Mouse (Mus musculus): ENCODE results near the gene Chmp6. TPM values are rescaled to one million over a fixed set of nuclear protein-coding genes. Genes with fewer than 3 reads are reported as not detected.

Gene Chmp6
- polyA plus RNA-seq, 1 experiment from 2014 or later, result 80.8 TPM

- Histone ChIP-seq H3K27ac (ENCODE audit: low read depth) (no peak overlapping the region), H3K9ac (ENCODE audit: low read length) (no peak overlapping the region), H3K4me3 (ENCODE audit: low read depth, low read length) (no peak overlapping the region), H3K4me1 (replicated peaks; ENCODE audit: control insufficient read depth, insufficient read depth, low read length) (no peaks in the 10 kb centered on the region), H3K4me2 (ENCODE audit: low read length) (no peak overlapping the region), H3K36me3 (ENCODE audit: control insufficient read depth, insufficient read depth, low read length) (peaks cover 26% of the 10 kb centered on the region), H3K9me3 (ENCODE audit: control insufficient read depth, low read length) (no peaks in the 10 kb centered on the region), H3K27me3 (replicated peaks; ENCODE audit: control insufficient read depth, insufficient read depth, low read length) (no peaks in the 10 kb centered on the region)
- no peak for ATAC-seq (replicated peaks; ENCODE audit: low FRiP score, low TSS enrichment, low read depth)
- WGBS, result 94% methylated on average over 5 of the region's 5 CpGs
- no peak for DNase-seq (ENCODE audit: low spot score)
These were observed 33.7 kb upstream of the Chmp6 start for GRCm38 (mm10) chr11:119879573-119879972.

DNA sequence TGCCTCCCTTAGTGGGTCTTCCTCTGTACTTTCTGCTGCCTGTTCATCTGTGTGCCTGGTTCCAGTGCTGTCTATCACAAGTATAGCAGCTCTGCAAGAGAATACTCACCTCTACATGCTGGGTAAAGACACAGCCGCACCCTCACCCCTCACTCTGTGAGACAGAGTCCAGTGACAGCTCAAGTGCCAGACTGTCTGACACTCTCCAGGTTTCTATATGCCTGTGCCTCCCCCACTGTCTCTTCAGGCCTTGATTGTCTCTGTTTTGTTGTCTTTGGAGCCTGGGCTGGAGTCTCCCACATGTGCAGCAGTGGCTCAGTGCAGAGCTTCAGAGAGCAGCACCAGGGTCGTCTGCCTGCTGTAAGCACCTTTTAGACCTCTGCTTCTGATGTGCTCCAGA, 29.6 kb upstream of the Chmp6 start:
- Histone ChIP-seq H3K27me3 (replicated peaks; ENCODE audit: control insufficient read depth, insufficient read depth, low read length) (no peaks in the 10 kb centered on the region), H3K9me3 (ENCODE audit: control insufficient read depth, low read length) (no peaks in the 10 kb centered on the region), H3K27ac (ENCODE audit: low read depth) (0 out of 2 replicates have a peak overlapping the region, but pooled peaks have one; percentile 54), H3K9ac (ENCODE audit: low read length) (no peak overlapping the region), H3K36me3 (ENCODE audit: control insufficient read depth, insufficient read depth, low read length) (peaks cover 32% of the 10 kb centered on the region), H3K4me1 (replicated peaks; ENCODE audit: control insufficient read depth, insufficient read depth, low read length) (no peaks in the 10 kb centered on the region), H3K4me3 (ENCODE audit: low read depth, low read length) (no peak overlapping the region), H3K4me2 (ENCODE audit: low read length) (no peak overlapping the region)
- DNase-seq (ENCODE audit: low spot score) (no peak), ATAC-seq (replicated peaks; ENCODE audit: low FRiP score, low TSS enrichment, low read depth) (no peak)
- WGBS, result 48% methylated on average over 2 of the region's 2 CpGs

GRCm38 (mm10) chr11:119889966-119890365, 23.3 kb upstream of the Chmp6 start:
- Histone ChIP-seq H3K9ac (ENCODE audit: low read length) (no peak overlapping the region), H3K36me3 (ENCODE audit: control insufficient read depth, insufficient read depth, low read length) (peaks cover 69% of the 10 kb centered on the region), H3K4me1 (replicated peaks; ENCODE audit: control insufficient read depth, insufficient read depth, low read length) (no peaks in the 10 kb centered on the region), H3K4me2 (ENCODE audit: low read length) (no peak overlapping the region), H3K4me3 (ENCODE audit: low read depth, low read length) (no peak overlapping the region), H3K9me3 (ENCODE audit: control insufficient read depth, low read length) (no peaks in the 10 kb centered on the region), H3K27me3 (replicated peaks; ENCODE audit: control insufficient read depth, insufficient read depth, low read length) (no peaks in the 10 kb centered on the region), H3K27ac (ENCODE audit: low read depth) (no peak overlapping the region)
- WGBS, result 96% methylated on average over 3 of the region's 3 CpGs
- DNase-seq (ENCODE audit: low spot score) (no peak), ATAC-seq (replicated peaks; ENCODE audit: low FRiP score, low TSS enrichment, low read depth) (no peak)

DNA sequence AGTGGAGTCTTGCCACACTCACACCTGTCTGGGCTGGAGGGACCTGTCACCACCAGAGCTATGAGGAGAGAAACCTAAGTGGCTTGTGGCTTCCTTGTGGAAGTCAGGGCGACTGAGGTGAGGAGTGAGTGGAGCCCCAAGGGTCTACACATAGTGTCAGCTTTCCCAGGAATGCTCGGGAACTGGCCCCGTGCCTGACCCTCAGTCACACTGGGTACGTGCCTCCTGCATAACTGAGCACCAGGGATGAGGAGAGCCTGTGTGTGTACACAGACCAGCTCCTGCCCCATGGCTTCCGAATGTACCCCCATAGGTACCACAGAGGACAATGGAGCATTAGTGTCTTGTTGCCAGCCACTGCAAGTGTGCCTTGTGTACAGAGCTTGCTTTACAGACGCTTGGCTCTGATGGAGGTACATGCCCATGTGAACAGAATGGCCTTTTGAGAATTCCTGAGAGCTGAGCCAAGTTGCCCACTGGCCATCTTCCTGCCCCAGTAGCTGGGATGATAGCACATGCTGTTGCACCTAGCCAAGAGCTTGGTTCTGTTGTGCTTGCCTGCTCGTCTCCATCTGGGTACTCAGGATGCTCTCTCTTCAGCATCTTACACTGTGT, 21.5 kb upstream of the Chmp6 start:
- no peak overlapping the region for H3K4me2 ChIP-seq (ENCODE audit: low read length)
- H3K9ac ChIP-seq (ENCODE audit: low read length), result no peak overlapping the region
- peaks cover 67% of the 10 kb centered on the region for H3K36me3 ChIP-seq (ENCODE audit: control insufficient read depth, insufficient read depth, low read length)
- H3K9me3 ChIP-seq (ENCODE audit: control insufficient read depth, low read length), result no peaks in the 10 kb centered on the region
- H3K27ac ChIP-seq (ENCODE audit: low read depth), result no peak overlapping the region
- H3K4me3 ChIP-seq (ENCODE audit: low read depth, low read length), result no peak overlapping the region
- ATAC-seq (replicated peaks; ENCODE audit: low FRiP score, low TSS enrichment, low read depth), result no peak
- WGBS, result 92% methylated on average over 7 of the region's 7 CpGs
- H3K27me3 ChIP-seq (replicated peaks; ENCODE audit: control insufficient read depth, insufficient read depth, low read length), result no peaks in the 10 kb centered on the region
- H3K4me1 ChIP-seq (replicated peaks; ENCODE audit: control insufficient read depth, insufficient read depth, low read length), result no peaks in the 10 kb centered on the region
- DNase-seq (ENCODE audit: low spot score), result no peak

- 67% methylated on average over 10 of the region's 10 CpGs for WGBS
These were observed 19.5 kb upstream of the Chmp6 start for GRCm38 (mm10) chr11:119893667-119894236.

DNA sequence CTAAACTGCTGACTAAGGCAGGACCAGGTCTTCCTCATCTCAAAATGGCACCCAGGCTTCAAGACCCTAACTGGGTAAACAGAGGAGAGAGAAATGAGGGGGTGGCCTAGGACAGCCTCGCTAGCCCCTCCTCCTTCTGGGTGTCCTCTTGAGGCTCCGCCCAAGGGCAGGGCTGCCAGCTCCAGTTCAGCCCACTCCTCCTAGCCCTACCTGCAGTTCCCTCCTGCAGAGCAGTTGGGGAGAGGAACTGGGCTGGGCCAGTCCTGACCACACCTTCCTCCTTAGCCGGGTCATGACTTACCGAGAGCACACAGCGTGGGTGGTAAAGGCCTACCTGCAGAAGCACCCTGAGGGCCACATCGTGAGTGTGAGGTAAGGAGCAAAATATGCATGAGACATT, 18.6 kb upstream of the Chmp6 start:
- ATAC-seq (replicated peaks; ENCODE audit: low FRiP score, low TSS enrichment, low read depth) (0 out of 2 replicates have a peak, but pooled peaks have one; percentile 48), DNase-seq (ENCODE audit: low spot score) (no peak)
- 47% methylated on average over 6 of the region's 6 CpGs for WGBS
- H3K27ac ChIP-seq (ENCODE audit: low read depth), result no peak overlapping the region
- H3K4me3 ChIP-seq (ENCODE audit: low read depth, low read length), result no peak overlapping the region
- no peak overlapping the region for H3K4me2 ChIP-seq (ENCODE audit: low read length)
- no peaks in the 10 kb centered on the region for H3K27me3 ChIP-seq (replicated peaks; ENCODE audit: control insufficient read depth, insufficient read depth, low read length)
- H3K4me1 ChIP-seq (replicated peaks; ENCODE audit: control insufficient read depth, insufficient read depth, low read length), result no peaks in the 10 kb centered on the region
- H3K9me3 ChIP-seq (ENCODE audit: control insufficient read depth, low read length), result no peaks in the 10 kb centered on the region
- H3K36me3 ChIP-seq (ENCODE audit: control insufficient read depth, insufficient read depth, low read length), result peaks cover 69% of the 10 kb centered on the region
- no peak overlapping the region for H3K9ac ChIP-seq (ENCODE audit: low read length)

More at GRCm38 (mm10) chr11:119893667-119894236, 19.5 kb upstream of the Chmp6 start:
- no peaks in the 10 kb centered on the region for H3K27me3 ChIP-seq (replicated peaks; ENCODE audit: control insufficient read depth, insufficient read depth, low read length)
- DNase-seq (ENCODE audit: low spot score), result no peak
- H3K4me2 ChIP-seq (ENCODE audit: low read length), result no peak overlapping the region
- H3K4me1 ChIP-seq (replicated peaks; ENCODE audit: control insufficient read depth, insufficient read depth, low read length), result no peaks in the 10 kb centered on the region
- H3K27ac ChIP-seq (ENCODE audit: low read depth), result no peak overlapping the region
- no peak for ATAC-seq (replicated peaks; ENCODE audit: low FRiP score, low TSS enrichment, low read depth)
- H3K9ac ChIP-seq (ENCODE audit: low read length), result no peak overlapping the region
- H3K4me3 ChIP-seq (ENCODE audit: low read depth, low read length), result no peak overlapping the region
- H3K9me3 ChIP-seq (ENCODE audit: control insufficient read depth, low read length), result no peaks in the 10 kb centered on the region
- peaks cover 70% of the 10 kb centered on the region for H3K36me3 ChIP-seq (ENCODE audit: control insufficient read depth, insufficient read depth, low read length)

- H3K4me1 ChIP-seq (replicated peaks; ENCODE audit: control insufficient read depth, insufficient read depth, low read length), result no peaks in the 10 kb centered on the region
- H3K4me2 ChIP-seq (ENCODE audit: low read length), result no peak overlapping the region
- peaks cover 46% of the 10 kb centered on the region for H3K36me3 ChIP-seq (ENCODE audit: control insufficient read depth, insufficient read depth, low read length)
- no peak overlapping the region for H3K4me3 ChIP-seq (ENCODE audit: low read depth, low read length)
- 81% methylated on average over 9 of the region's 9 CpGs for WGBS
- H3K9me3 ChIP-seq (ENCODE audit: control insufficient read depth, low read length), result no peaks in the 10 kb centered on the region
- no peak overlapping the region for H3K9ac ChIP-seq (ENCODE audit: low read length)
- H3K27ac ChIP-seq (ENCODE audit: low read depth), result no peak overlapping the region
- DNase-seq (ENCODE audit: low spot score), result no peak
- no peaks in the 10 kb centered on the region for H3K27me3 ChIP-seq (replicated peaks; ENCODE audit: control insufficient read depth, insufficient read depth, low read length)
- no peak for ATAC-seq (replicated peaks; ENCODE audit: low FRiP score, low TSS enrichment, low read depth)
These were observed 16.2 kb upstream of the Chmp6 start for GRCm38 (mm10) chr11:119897041-119897440.

GRCm38 (mm10) chr11:119898976-119899375, 14.3 kb upstream of the Chmp6 start:
- no peaks in the 10 kb centered on the region for H3K27me3 ChIP-seq (replicated peaks; ENCODE audit: control insufficient read depth, insufficient read depth, low read length)
- WGBS, result 88% methylated on average over 11 of the region's 11 CpGs
- no peak overlapping the region for H3K9ac ChIP-seq (ENCODE audit: low read length)
- no peaks in the 10 kb centered on the region for H3K9me3 ChIP-seq (ENCODE audit: control insufficient read depth, low read length)
- H3K4me1 ChIP-seq (replicated peaks; ENCODE audit: control insufficient read depth, insufficient read depth, low read length), result no peaks in the 10 kb centered on the region
- no peak for ATAC-seq (replicated peaks; ENCODE audit: low FRiP score, low TSS enrichment, low read depth)
- no peak overlapping the region for H3K27ac ChIP-seq (ENCODE audit: low read depth)
- no peak overlapping the region for H3K4me2 ChIP-seq (ENCODE audit: low read length)
- peaks cover 42% of the 10 kb centered on the region for H3K36me3 ChIP-seq (ENCODE audit: control insufficient read depth, insufficient read depth, low read length)
- DNase-seq (ENCODE audit: low spot score), result no peak
- no peak overlapping the region for H3K4me3 ChIP-seq (ENCODE audit: low read depth, low read length)

- no peak overlapping the region for H3K9ac ChIP-seq (ENCODE audit: low read length)
- no peak overlapping the region for H3K4me2 ChIP-seq (ENCODE audit: low read length)
- no peaks in the 10 kb centered on the region for H3K4me1 ChIP-seq (replicated peaks; ENCODE audit: control insufficient read depth, insufficient read depth, low read length)
- no peak overlapping the region for H3K27ac ChIP-seq (ENCODE audit: low read depth)
- DNase-seq (ENCODE audit: low spot score), result no peak
- no peaks in the 10 kb centered on the region for H3K27me3 ChIP-seq (replicated peaks; ENCODE audit: control insufficient read depth, insufficient read depth, low read length)
- H3K9me3 ChIP-seq (ENCODE audit: control insufficient read depth, low read length), result no peaks in the 10 kb centered on the region
- H3K36me3 ChIP-seq (ENCODE audit: control insufficient read depth, insufficient read depth, low read length), result peaks cover 28% of the 10 kb centered on the region
- no peak overlapping the region for H3K4me3 ChIP-seq (ENCODE audit: low read depth, low read length)
- 71% methylated on average over 4 of the region's 4 CpGs for WGBS
- ATAC-seq (replicated peaks; ENCODE audit: low FRiP score, low TSS enrichment, low read depth), result no peak
These were observed 12.1 kb upstream of the Chmp6 start for GRCm38 (mm10) chr11:119901174-119901573.

Measured in intestine, embryonic 14.5 days (tissue).